Mouse (Mus musculus): ENCODE measurements around the gene Unc5c. TPM values are rescaled to one million over a fixed set of nuclear protein-coding genes. Genes with fewer than 3 reads are reported as not detected.

The Unc5c gene
- polyA plus RNA-seq, 1 experiment from 2014 or later: 11.2 TPM

DNA sequence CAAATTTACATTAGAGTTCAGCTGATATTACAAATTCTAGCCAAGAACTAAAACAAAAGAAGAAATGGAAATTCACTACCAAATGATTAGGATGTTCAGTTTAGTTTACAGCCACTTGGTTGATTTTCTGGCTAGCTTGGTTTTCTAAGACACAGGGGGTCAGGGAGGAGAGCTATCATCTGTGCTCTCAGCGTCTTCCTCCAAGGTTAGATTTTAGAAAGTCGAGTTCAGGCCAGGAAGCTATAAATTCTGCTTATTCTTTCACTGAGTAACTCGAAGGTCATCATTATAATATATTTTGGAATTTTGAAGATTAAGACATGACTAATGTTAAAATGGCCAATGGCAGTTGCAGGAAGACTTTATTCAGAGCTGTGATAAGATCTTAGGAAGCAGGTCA, 131.4 kb downstream of the Unc5c start:
- ATAC-seq (replicated peaks; ENCODE audit: insufficient number of reproducible peaks, low FRiP score, low TSS enrichment): no peak
- H3K9ac ChIP-seq (ENCODE audit: low read depth, low read length): no peak overlapping the region
- 66% methylated on average over 3 of the region's 3 CpGs for WGBS (ENCODE audit: insufficient replicate concordance)
- H3K27ac ChIP-seq (ENCODE audit: low read depth, low read length): no peak overlapping the region
- no peak overlapping the region for H3K4me3 ChIP-seq (ENCODE audit: low read depth, low read length)
- H3K9me3 ChIP-seq (replicated peaks; ENCODE audit: control insufficient read depth, low read length): no peaks in the 10 kb centered on the region
- H3K36me3 ChIP-seq (ENCODE audit: control insufficient read depth, insufficient read depth, low read length): no peaks in the 10 kb centered on the region
- H3K27me3 ChIP-seq (ENCODE audit: control insufficient read depth, insufficient read depth, low read length): no peaks in the 10 kb centered on the region
- no peaks in the 10 kb centered on the region for H3K4me1 ChIP-seq (ENCODE audit: control insufficient read depth, insufficient read depth, low read length)
- H3K4me2 ChIP-seq: no peak overlapping the region

DNA sequence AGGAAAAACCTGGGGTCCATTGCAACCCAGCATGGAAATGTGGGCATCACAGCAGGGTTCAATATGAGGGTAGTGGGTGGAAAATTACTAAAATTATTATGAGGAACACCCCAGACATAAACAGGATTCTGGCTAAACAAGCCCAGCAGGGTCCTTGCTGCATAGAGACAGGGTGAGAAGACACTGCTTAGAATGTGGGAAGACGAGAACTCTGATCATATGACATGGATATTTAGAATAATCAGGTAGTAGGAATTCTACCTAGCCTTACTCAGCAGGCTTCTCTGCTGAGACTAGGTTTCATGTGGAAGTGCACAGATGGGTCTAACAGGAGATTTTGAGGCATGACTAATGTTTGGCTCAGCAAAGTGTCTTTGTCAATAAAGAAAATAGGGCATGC, 131.9 kb downstream of the Unc5c start:
- H3K9ac ChIP-seq (ENCODE audit: low read depth, low read length): no peak overlapping the region
- ATAC-seq (replicated peaks; ENCODE audit: insufficient number of reproducible peaks, low FRiP score, low TSS enrichment): no peak

DNA sequence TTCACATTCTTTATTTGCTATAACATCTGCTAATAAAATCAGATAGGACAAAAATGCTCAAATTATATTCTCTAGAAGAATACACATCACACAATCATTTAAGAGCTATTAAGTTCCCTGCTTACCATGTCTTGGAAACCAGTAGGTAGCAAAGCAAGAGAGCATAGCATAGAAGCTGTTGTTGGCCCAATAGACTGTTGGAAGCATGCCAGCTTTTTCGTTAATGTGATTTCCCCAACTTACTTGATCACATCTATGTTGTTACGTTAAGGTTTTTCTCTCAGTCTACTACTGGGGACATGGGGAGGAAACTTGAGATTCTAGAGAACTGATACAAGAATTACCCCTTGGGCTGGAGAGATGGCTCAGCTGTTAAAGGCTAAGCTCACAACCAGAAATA, 133.0 kb downstream of the Unc5c start:
- Histone ChIP-seq H3K4me3 (ENCODE audit: low read depth, low read length) (no peak overlapping the region), H3K27me3 (ENCODE audit: control insufficient read depth, insufficient read depth, low read length) (no peaks in the 10 kb centered on the region), H3K9ac (ENCODE audit: low read depth, low read length) (no peak overlapping the region), H3K4me1 (ENCODE audit: control insufficient read depth, insufficient read depth, low read length) (no peaks in the 10 kb centered on the region), H3K9me3 (replicated peaks; ENCODE audit: control insufficient read depth, low read length) (no peaks in the 10 kb centered on the region), H3K4me2 (no peak overlapping the region), H3K36me3 (ENCODE audit: control insufficient read depth, insufficient read depth, low read length) (no peaks in the 10 kb centered on the region), H3K27ac (ENCODE audit: low read depth, low read length) (no peak overlapping the region)
- WGBS (ENCODE audit: insufficient replicate concordance): 69% methylated on average over 2 of the region's 2 CpGs
- ATAC-seq (replicated peaks; ENCODE audit: insufficient number of reproducible peaks, low FRiP score, low TSS enrichment): no peak

More for the DNA sequence above, 131.9 kb downstream of the Unc5c start:
- no peak overlapping the region for H3K4me2 ChIP-seq
- WGBS (ENCODE audit: insufficient replicate concordance): 87% methylated on average over 1 of the region's 1 CpGs
- H3K4me3 ChIP-seq (ENCODE audit: low read depth, low read length): no peak overlapping the region
- H3K27ac ChIP-seq (ENCODE audit: low read depth, low read length): no peak overlapping the region
- no peaks in the 10 kb centered on the region for H3K36me3 ChIP-seq (ENCODE audit: control insufficient read depth, insufficient read depth, low read length)
- no peaks in the 10 kb centered on the region for H3K4me1 ChIP-seq (ENCODE audit: control insufficient read depth, insufficient read depth, low read length)
- no peaks in the 10 kb centered on the region for H3K27me3 ChIP-seq (ENCODE audit: control insufficient read depth, insufficient read depth, low read length)
- H3K9me3 ChIP-seq (replicated peaks; ENCODE audit: control insufficient read depth, low read length): no peaks in the 10 kb centered on the region

DNA sequence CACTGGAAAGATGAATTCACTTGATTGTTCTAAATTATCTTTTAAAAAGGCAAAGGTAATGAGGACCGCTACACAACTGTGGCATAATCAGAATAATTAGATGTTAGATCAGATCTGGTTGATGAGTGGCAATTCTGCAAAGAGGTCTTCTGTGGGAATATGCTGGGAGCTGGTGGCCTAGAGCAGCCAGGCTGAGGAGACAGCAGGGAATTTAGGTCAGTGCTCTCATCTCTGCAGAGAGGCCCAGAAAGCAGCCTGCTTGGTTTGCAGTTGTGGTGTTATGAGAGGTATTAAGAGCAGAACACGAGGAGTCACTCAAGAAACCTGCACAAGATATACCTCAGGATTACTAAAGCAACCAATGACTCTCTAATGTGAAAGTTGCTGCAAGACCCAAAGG, 133.9 kb downstream of the Unc5c start:
- Histone ChIP-seq H3K4me1 (ENCODE audit: control insufficient read depth, insufficient read depth, low read length) (no peaks in the 10 kb centered on the region), H3K27ac (ENCODE audit: low read depth, low read length) (no peak overlapping the region), H3K9ac (ENCODE audit: low read depth, low read length) (no peak overlapping the region), H3K4me3 (ENCODE audit: low read depth, low read length) (no peak overlapping the region), H3K27me3 (ENCODE audit: control insufficient read depth, insufficient read depth, low read length) (no peaks in the 10 kb centered on the region), H3K36me3 (ENCODE audit: control insufficient read depth, insufficient read depth, low read length) (no peaks in the 10 kb centered on the region), H3K4me2 (no peak overlapping the region), H3K9me3 (replicated peaks; ENCODE audit: control insufficient read depth, low read length) (no peaks in the 10 kb centered on the region)
- no peak for ATAC-seq (replicated peaks; ENCODE audit: insufficient number of reproducible peaks, low FRiP score, low TSS enrichment)
- WGBS (ENCODE audit: insufficient replicate concordance): 72% methylated on average over 2 of the region's 2 CpGs

DNA sequence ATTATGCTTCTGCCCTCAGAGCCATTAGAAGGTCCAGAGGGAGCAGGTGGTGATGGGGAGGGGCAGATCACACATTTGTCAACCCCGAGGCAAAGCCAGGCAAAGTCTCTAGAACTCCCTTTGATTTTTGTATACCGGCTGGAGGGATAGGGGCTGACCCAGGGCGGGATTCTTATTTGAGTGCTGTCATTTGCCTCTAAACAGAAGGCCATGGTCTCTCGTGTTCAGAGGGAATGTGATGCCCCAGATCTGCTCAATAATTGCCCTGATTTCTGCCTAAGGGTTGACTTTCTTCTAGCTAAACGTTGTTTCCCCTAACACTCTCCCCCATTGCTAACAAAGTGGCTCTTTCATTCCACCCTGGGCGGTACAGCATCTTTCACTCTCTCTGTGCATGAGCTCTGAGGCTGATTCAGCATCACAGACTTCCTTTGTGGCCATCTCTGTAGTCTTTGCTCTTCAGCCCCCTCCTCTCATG, 136.1 kb downstream of the Unc5c start:
- 34% methylated on average over 6 of the region's 6 CpGs for WGBS (ENCODE audit: insufficient replicate concordance)
- no peak for ATAC-seq (replicated peaks; ENCODE audit: insufficient number of reproducible peaks, low FRiP score, low TSS enrichment)
- no peaks in the 10 kb centered on the region for H3K36me3 ChIP-seq (ENCODE audit: control insufficient read depth, insufficient read depth, low read length)
- no peaks in the 10 kb centered on the region for H3K27me3 ChIP-seq (ENCODE audit: control insufficient read depth, insufficient read depth, low read length)
- H3K4me1 ChIP-seq (ENCODE audit: control insufficient read depth, insufficient read depth, low read length): no peaks in the 10 kb centered on the region
- no peaks in the 10 kb centered on the region for H3K9me3 ChIP-seq (replicated peaks; ENCODE audit: control insufficient read depth, low read length)
- H3K27ac ChIP-seq (ENCODE audit: low read depth, low read length): no peak overlapping the region
- no peak overlapping the region for H3K9ac ChIP-seq (ENCODE audit: low read depth, low read length)
- H3K4me2 ChIP-seq: no peak overlapping the region
- H3K4me3 ChIP-seq (ENCODE audit: low read depth, low read length): no peak overlapping the region

DNA sequence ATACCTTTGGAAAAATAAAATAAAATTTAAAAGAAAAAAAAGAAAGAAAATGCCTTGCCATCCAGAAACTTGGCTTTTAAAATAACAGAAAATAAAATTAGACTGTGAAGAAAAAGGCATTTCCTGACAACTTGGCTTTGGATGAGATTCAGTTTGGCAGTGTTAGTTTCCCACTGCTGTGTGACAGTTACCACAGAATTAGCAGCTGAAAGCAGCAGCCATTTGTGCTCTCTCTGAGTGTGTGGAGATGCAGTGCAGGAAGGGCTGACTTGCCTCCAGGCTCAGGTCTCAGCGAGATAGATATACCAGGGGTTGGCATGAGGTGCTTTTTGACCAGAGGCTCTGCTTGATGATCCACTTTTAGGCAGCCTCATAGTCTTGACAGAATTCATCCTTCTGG, 151.7 kb downstream of the Unc5c start:
- H3K9me3 ChIP-seq (replicated peaks; ENCODE audit: control insufficient read depth, low read length): no peaks in the 10 kb centered on the region
- H3K4me1 ChIP-seq (ENCODE audit: control insufficient read depth, insufficient read depth, low read length): no peaks in the 10 kb centered on the region
- H3K4me3 ChIP-seq (ENCODE audit: low read depth, low read length): no peak overlapping the region
- no peak for ATAC-seq (replicated peaks; ENCODE audit: insufficient number of reproducible peaks, low FRiP score, low TSS enrichment)
- H3K4me2 ChIP-seq: no peak overlapping the region
- no peaks in the 10 kb centered on the region for H3K27me3 ChIP-seq (ENCODE audit: control insufficient read depth, insufficient read depth, low read length)
- H3K9ac ChIP-seq (ENCODE audit: low read depth, low read length): no peak overlapping the region
- no peak overlapping the region for H3K27ac ChIP-seq (ENCODE audit: low read depth, low read length)
- no peaks in the 10 kb centered on the region for H3K36me3 ChIP-seq (ENCODE audit: control insufficient read depth, insufficient read depth, low read length)
- 44% methylated on average over 1 of the region's 1 CpGs for WGBS (ENCODE audit: insufficient replicate concordance)

DNA sequence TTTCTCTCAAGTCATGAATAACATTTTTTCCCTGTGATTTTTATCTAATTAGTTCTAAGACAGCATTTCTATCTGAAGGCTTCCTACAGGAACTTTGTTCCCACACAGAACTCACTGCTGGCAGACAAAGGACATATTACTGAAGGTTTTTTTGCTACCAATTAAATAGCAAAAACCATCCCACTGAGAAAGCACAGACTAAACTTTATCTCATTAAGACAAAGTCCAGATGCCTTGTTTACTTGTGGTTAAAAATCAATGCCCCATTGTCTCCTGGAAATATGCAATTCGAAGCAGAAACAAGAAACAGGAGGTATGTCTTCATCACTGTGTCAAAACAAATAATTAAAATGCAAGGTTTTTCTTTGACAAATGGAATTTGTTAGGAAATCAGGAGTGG, 153.7 kb downstream of the Unc5c start:
- Histone ChIP-seq H3K4me3 (ENCODE audit: low read depth, low read length) (no peak overlapping the region), H3K9ac (ENCODE audit: low read depth, low read length) (no peak overlapping the region), H3K27me3 (ENCODE audit: control insufficient read depth, insufficient read depth, low read length) (no peaks in the 10 kb centered on the region), H3K9me3 (replicated peaks; ENCODE audit: control insufficient read depth, low read length) (no peaks in the 10 kb centered on the region), H3K4me1 (ENCODE audit: control insufficient read depth, insufficient read depth, low read length) (no peaks in the 10 kb centered on the region), H3K27ac (ENCODE audit: low read depth, low read length) (no peak overlapping the region), H3K36me3 (ENCODE audit: control insufficient read depth, insufficient read depth, low read length) (no peaks in the 10 kb centered on the region), H3K4me2 (no peak overlapping the region)
- ATAC-seq (replicated peaks; ENCODE audit: insufficient number of reproducible peaks, low FRiP score, low TSS enrichment): no peak
- WGBS (ENCODE audit: insufficient replicate concordance): 47% methylated on average over 1 of the region's 1 CpGs

DNA sequence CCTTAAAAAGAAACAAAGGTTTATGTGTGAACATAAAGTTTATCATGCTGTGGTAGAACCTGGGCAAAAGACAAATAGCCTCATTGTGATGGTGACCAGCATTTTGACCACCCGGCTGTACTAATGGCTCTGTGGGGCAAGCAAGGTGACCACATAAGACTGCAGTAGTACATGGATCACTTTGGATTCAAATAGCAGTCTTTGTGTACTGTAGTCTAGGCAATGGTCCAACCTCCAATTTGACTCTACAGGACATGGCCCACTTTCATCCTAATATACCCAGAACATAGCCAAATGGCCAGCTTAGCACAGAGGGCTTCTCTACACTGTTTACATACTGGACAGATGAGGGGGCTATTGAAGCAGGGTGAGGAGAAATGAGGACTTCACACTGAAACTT, 156.5 kb downstream of the Unc5c start:
- H3K4me1 ChIP-seq (ENCODE audit: control insufficient read depth, insufficient read depth, low read length): no peaks in the 10 kb centered on the region
- H3K9me3 ChIP-seq (replicated peaks; ENCODE audit: control insufficient read depth, low read length): no peaks in the 10 kb centered on the region
- no peak for ATAC-seq (replicated peaks; ENCODE audit: insufficient number of reproducible peaks, low FRiP score, low TSS enrichment)
- H3K4me3 ChIP-seq (ENCODE audit: low read depth, low read length): no peak overlapping the region
- no peaks in the 10 kb centered on the region for H3K27me3 ChIP-seq (ENCODE audit: control insufficient read depth, insufficient read depth, low read length)
- no peak overlapping the region for H3K9ac ChIP-seq (ENCODE audit: low read depth, low read length)
- no peak overlapping the region for H3K27ac ChIP-seq (ENCODE audit: low read depth, low read length)
- H3K36me3 ChIP-seq (ENCODE audit: control insufficient read depth, insufficient read depth, low read length): no peaks in the 10 kb centered on the region
- H3K4me2 ChIP-seq: no peak overlapping the region
- WGBS (ENCODE audit: insufficient replicate concordance): 86% methylated on average over 1 of the region's 1 CpGs

DNA sequence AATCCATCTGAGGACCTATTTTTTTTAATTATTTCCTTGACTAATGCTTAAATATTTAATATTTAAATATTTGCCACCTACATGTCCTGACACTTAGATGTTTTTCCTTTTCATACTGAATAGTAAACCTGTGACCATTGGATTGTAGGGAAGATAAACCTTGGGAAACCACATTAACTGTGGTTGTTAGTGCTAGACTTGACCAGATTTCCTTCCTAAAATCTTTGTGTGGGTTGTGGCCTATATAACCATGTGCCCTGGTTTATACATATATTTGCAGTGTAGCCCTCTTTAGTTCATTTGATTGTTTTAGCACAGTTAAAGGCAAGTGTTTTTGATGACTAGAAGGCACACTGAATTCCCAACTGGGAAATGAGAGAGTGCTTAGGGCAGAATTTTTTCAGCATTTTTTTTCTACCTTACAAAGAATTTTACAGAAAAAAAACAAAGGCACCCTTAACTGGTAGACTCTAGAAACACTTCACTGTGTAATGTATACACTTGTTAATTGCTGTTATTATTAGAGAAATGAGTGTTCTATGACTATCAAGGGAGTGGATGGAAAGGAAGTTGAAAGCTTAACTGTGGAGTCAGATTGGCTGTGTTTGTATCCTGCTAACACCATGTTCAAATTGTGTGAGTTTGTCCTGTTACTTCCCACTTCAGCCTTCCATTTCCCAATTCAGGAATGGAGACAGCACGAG, 162.1 kb downstream of the Unc5c start:
- H3K9me3 ChIP-seq (replicated peaks; ENCODE audit: control insufficient read depth, low read length): no peaks in the 10 kb centered on the region
- H3K4me1 ChIP-seq (ENCODE audit: control insufficient read depth, insufficient read depth, low read length): no peaks in the 10 kb centered on the region
- no peak for ATAC-seq (replicated peaks; ENCODE audit: insufficient number of reproducible peaks, low FRiP score, low TSS enrichment)

More for the DNA sequence above, 162.1 kb downstream of the Unc5c start:
- H3K27ac ChIP-seq (ENCODE audit: low read depth, low read length): no peak overlapping the region
- H3K4me2 ChIP-seq: no peak overlapping the region
- no peak overlapping the region for H3K4me3 ChIP-seq (ENCODE audit: low read depth, low read length)
- no peaks in the 10 kb centered on the region for H3K27me3 ChIP-seq (ENCODE audit: control insufficient read depth, insufficient read depth, low read length)
- no peak overlapping the region for H3K9ac ChIP-seq (ENCODE audit: low read depth, low read length)
- H3K36me3 ChIP-seq (ENCODE audit: control insufficient read depth, insufficient read depth, low read length): no peaks in the 10 kb centered on the region
- WGBS (ENCODE audit: insufficient replicate concordance): 74% methylated on average over 1 of the region's 1 CpGs

Data from heart, embryonic 11.5 days (tissue).